Mouse (Mus musculus) CH12.LX (cell line): Measurements from ENCODE around the gene Rptor.

Experiments
- CHD2 ChIP-seq: IDR thresholded peaks from 2 replicates; pipeline ENCODE4 v1.6.1; 2011; ENCODE audit warnings: low read length, improper control_type of control experiment
- CTCF ChIP-seq, 2 experiments: IDR thresholded peaks in 1 of 2; conservative IDR thresholded peaks in 1 of 2; 2 replicates each; pipeline ENCODE4 v1.5.1; 2011 to 2012; ENCODE audit warnings: low read depth in 2 of 2, low read length in 2 of 2, improper control_type of control experiment in 1 of 2, inconsistent platforms in 1 of 2, mild to moderate bottlenecking in 1 of 2, moderate library complexity in 1 of 2
- EP300 ChIP-seq: IDR thresholded peaks from 2 replicates; pipeline ENCODE4 v1.6.1; 2011; ENCODE audit warnings: low read length, improper control_type of control experiment
- HCFC1 ChIP-seq: IDR thresholded peaks from 2 replicates; pipeline ENCODE4 v1.6.1; 2012; ENCODE audit warnings: low read depth, mild to moderate bottlenecking, inconsistent platforms, low read length, improper control_type of control experiment
- IRF4 ChIP-seq: IDR thresholded peaks from 2 replicates; pipeline ENCODE4 v1.6.1; 2014; ENCODE audit warnings: low read depth, mild to moderate bottlenecking, inconsistent platforms, low read length, improper control_type of control experiment
- KAT2A ChIP-seq: IDR thresholded peaks from 2 replicates; pipeline ENCODE4 v1.6.1; 2012; ENCODE audit warnings: low read length, improper control_type of control experiment, inconsistent platforms; ENCODE audit not compliant: insufficient replicate concordance
- MAFK ChIP-seq: IDR thresholded peaks from 2 replicates; pipeline ENCODE4 v1.6.1; 2011; ENCODE audit warnings: low read length, improper control_type of control experiment; ENCODE audit not compliant: insufficient replicate concordance
- POLR2A ChIP-seq: IDR thresholded peaks from 2 replicates; pipeline ENCODE4 v1.6.1; 2011; ENCODE audit warnings: low read depth, mild to moderate bottlenecking, improper control_type of control experiment, low read length
- ZC3H11A ChIP-seq: IDR thresholded peaks from 2 replicates; pipeline ENCODE4 v1.6.1; 2012; ENCODE audit warnings: low read depth, mild to moderate bottlenecking, inconsistent platforms, low read length, improper control_type of control experiment

GRCm38 (mm10) chr11:119928023-119928681 is 325.4 kb downstream of the Rptor start:
- TF ChIP-seq CTCF (conservative IDR thresholded peaks at IDR 0.05 in 1 of 2, IDR thresholded peaks at IDR 0.05 in 1 of 2; ENCODE audit: low read depth in 2 of 2, low read length in 2 of 2) (no peak), POLR2A (peak; percentile 80), EP300 (peak; percentile 81), CHD2 (no peak), HCFC1 (peak; percentile 59; the same call in 1 of the 2 replicates), MAFK (peak; percentile 90), ZC3H11A (no peak), IRF4 (peak; percentile 73), KAT2A (0 out of 2 replicates have a peak, but pooled peaks have one; percentile 49)
